Mouse (Mus musculus) C2C12 (cell line): ENCODE measurements around the gene Arhgef7. TPM values are rescaled to one million over a fixed set of nuclear protein-coding genes. Genes with fewer than 3 reads are reported as not detected.

ENCODE experiments used
- H3K27me3 ChIP-seq: one replicate; pipeline ENCODE4 v1.6.1; 2011; ENCODE audit not compliant: control insufficient read depth, insufficient read depth, insufficient read length
- H3K36me3 ChIP-seq: one replicate; pipeline ENCODE4 v1.6.1; 2011; ENCODE audit not compliant: control insufficient read depth, insufficient read depth
- H3K4me3 ChIP-seq: one replicate; pipeline ENCODE4 v1.5.1; 2011; ENCODE audit warnings: mild to moderate bottlenecking, control low read depth; ENCODE audit not compliant: poor library complexity, insufficient read depth, severe bottlenecking
- H3K79me2 ChIP-seq: one replicate; pipeline ENCODE4 v1.6.1; 2011; ENCODE audit not compliant: control insufficient read depth, insufficient read depth
- H3K79me3 ChIP-seq: one replicate; pipeline ENCODE4 v1.6.1; 2011; ENCODE audit warnings: low read depth, control low read depth
- H3ac ChIP-seq: one replicate; pipeline ENCODE3; 2011; ENCODE audit warnings: low read depth; ENCODE audit not compliant: control insufficient read depth, insufficient read length
- CEBPB ChIP-seq: IDR thresholded peaks from one replicate; pipeline ENCODE4 v1.6.1; 2011; ENCODE audit warnings: low read depth, mild to moderate bottlenecking, control low read depth, moderate library complexity
- CTCF ChIP-seq: IDR thresholded peaks from one replicate; pipeline ENCODE4 v1.5.1; 2011; ENCODE audit not compliant: control insufficient read depth, insufficient read depth, insufficient read length
- FOSL1 ChIP-seq: IDR thresholded peaks from one replicate; pipeline ENCODE4 v1.8.0; 2011; ENCODE audit warnings: mild to moderate bottlenecking, low read length; ENCODE audit not compliant: poor library complexity, insufficient read depth, severe bottlenecking
- MAX ChIP-seq: IDR thresholded peaks from one replicate; pipeline ENCODE4 v1.6.1; 2011; ENCODE audit warnings: mild to moderate bottlenecking, control low read depth
- MYOD1 ChIP-seq: IDR thresholded peaks from one replicate; pipeline ENCODE4 v1.6.1; 2011; ENCODE audit warnings: low read depth; ENCODE audit not compliant: control insufficient read depth, insufficient read length
- MYOG ChIP-seq: IDR thresholded peaks from one replicate; pipeline ENCODE4 v1.6.1; 2011; ENCODE audit not compliant: control insufficient read depth, insufficient read length; ENCODE audit errors: extremely low read depth
- USF1 ChIP-seq: IDR thresholded peaks from one replicate; pipeline ENCODE4 v1.6.1; 2011; ENCODE audit warnings: low read depth, mild to moderate bottlenecking, control low read depth, moderate library complexity
- polyA plus RNA-seq: library from polyadenylated mRNA; unstranded; fragments of >200 nt; fragmentation: generic; extraction: Trizol; gene quantifications from one replicate; pipeline ENCODE4 v1.2.1, GENCODE M21; 2012; ENCODE audit warnings: missing spikeins

Arhgef7 gene
- polyA plus RNA-seq, 1 experiment, result 16.8 TPM

DNA sequence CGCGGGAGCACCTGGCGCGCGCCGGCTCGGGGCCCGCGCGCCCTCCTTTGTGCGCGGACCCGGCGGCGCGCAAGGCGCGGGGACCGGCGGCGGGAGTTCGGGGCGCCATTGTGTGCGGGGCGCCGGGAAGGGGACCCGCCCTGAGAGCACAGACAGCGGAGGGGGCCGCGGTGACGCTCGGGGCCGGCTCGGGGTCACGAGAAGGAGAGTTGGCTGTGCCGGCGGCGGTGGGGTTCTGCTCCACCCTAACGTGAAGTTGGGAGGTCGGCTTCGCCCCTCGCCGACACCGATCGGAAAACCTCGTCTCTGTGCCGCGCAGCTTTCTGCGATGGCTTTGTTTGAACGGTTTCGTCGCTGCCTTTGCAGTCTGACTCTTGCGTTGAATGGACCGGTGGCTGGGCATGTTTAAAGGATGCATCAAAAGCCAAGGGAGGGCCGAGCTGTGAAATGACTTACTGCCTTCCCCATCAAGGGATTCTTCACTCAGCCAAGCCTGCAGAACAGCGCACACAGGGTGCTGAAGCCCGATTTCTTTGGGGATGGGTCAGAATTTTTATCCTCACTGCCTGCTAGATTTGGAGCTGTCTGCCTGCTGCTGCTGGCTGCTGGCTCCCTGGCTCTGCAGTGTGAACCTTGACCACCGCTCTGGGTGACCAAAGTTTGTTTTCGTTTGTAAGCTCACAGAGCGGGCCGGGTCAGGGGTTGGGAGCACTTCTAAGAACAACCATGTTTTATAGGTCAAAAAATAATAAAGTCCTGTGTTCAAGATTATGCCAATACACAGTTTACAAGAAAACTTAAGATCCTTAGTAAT, 1.2 kb downstream of the Arhgef7 start:
- no peaks in the 10 kb centered on the region for H3K36me3 ChIP-seq
- no peaks in the 10 kb centered on the region for H3K79me3 ChIP-seq
- H3ac ChIP-seq, result no peak overlapping the region
- no peak for TF ChIP-seq MAX
- TF ChIP-seq CTCF, result no peak
- TF ChIP-seq MYOD1, result no peak
- no peak for TF ChIP-seq MYOG
- no peak for TF ChIP-seq USF1
- TF ChIP-seq CEBPB, result no peak
- no peak for TF ChIP-seq FOSL1
- H3K79me2 ChIP-seq, result no peaks in the 10 kb centered on the region
- H3K27me3 ChIP-seq, result peaks cover 84% of the 10 kb centered on the region
- H3K4me3 ChIP-seq, result no peak overlapping the region

DNA sequence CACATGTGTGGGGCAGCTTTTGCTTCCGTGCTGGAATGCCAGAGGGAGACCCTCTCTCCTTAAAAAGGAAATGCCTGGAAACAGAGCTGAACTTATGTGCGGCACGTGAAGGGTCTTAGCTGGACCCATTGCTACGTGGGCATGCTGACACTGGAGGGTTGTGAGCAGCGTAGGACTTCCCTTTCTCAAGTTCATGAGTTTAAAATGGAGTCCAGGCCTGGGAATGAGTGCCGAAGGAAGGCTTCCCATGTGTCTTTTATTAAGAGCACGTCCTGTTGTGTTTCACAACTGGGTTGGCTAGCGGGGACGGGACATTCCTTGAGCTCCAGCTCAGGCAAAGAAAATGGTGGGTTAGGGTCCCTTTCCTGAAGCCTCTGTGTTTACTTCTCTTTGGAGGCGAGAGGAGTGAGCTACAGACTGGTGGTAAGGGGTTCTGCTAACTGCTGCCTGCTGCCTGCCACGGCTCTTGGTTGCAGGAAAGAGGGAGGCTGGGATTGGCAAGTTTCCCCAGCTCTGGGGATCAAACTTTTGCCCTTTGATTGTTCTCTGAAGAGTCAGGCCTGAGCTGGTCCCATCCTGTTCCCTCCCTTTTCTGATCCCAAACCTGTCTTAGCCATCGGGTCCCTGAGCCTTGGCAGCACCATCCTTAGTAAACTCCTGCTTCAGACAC, 2.9 kb downstream of the Arhgef7 start:
- H3ac ChIP-seq, result no peak overlapping the region
- no peak overlapping the region for H3K4me3 ChIP-seq
- H3K27me3 ChIP-seq, result peaks cover 86% of the 10 kb centered on the region
- no peaks in the 10 kb centered on the region for H3K79me2 ChIP-seq
- TF ChIP-seq MYOG, result no peak
- no peak for TF ChIP-seq CTCF
- TF ChIP-seq USF1, result no peak
- TF ChIP-seq CEBPB, result no peak
- no peak for TF ChIP-seq MAX
- H3K36me3 ChIP-seq, result no peaks in the 10 kb centered on the region
- H3K79me3 ChIP-seq, result no peaks in the 10 kb centered on the region

DNA sequence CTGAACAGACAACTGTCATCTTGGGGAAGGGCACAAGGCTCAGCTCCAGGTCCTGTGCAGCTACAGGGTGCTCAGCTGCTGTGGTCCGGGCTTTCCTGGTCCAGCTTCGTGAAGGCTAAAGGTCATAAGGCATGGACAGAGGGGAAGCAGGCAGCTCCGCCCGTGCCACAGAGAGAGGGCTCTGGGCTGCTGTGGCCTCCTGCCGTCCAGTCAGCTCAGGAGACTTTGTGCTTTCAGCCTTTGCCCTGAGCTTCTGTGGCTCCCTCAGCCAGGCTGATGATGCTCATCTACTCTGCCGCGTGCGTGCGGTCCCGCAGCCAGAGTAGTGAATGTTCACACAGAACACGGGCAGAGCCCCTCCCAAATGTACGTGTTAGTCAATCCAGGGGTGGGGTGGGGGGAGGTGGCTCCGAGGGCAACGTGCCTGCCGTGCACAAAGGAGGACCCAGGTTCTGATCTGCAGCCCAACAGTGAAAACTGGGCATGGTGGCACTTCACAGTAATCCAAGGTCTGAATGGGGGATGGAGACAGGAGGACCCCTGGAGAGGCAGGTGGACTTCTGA, 8.2 kb downstream of the Arhgef7 start:
- Histone ChIP-seq H3K79me2 (no peaks in the 10 kb centered on the region), H3ac (no peak overlapping the region), H3K27me3 (peaks cover 74% of the 10 kb centered on the region), H3K36me3 (no peaks in the 10 kb centered on the region), H3K4me3 (no peak overlapping the region), H3K79me3 (no peaks in the 10 kb centered on the region)
- TF ChIP-seq USF1, result no peak
- no peak for TF ChIP-seq CTCF
- TF ChIP-seq MYOD1, result no peak
- no peak for TF ChIP-seq CEBPB
- TF ChIP-seq MYOG, result no peak
- no peak for TF ChIP-seq MAX
- TF ChIP-seq FOSL1, result no peak

DNA sequence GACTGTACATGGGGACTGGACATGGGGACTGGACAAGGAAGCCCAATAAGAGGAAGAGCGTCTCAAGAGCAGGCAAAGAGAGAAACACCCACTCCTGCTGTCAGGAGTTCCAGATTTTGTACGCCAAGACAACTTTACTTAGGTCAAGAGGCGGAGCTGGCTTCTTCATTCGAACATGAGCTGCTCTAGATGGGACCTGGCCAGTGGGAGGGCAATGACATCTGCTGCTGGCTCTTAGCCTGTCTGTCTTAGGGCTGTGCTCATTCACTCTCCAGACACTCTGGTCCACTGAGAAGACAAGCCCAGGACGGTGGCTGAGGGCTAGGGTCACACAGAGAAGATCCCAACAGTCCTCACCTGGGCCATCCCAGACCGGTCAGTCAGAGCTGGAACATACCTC, 9.6 kb downstream of the Arhgef7 start:
- Histone ChIP-seq H3K4me3 (no peak overlapping the region), H3K79me3 (no peaks in the 10 kb centered on the region), H3K27me3 (peaks cover 77% of the 10 kb centered on the region), H3ac (no peak overlapping the region), H3K36me3 (no peaks in the 10 kb centered on the region), H3K79me2 (no peaks in the 10 kb centered on the region)
- TF ChIP-seq USF1 (no peak), CTCF (no peak), MAX (no peak), MYOG (no peak), CEBPB (no peak), MYOD1 (no peak), FOSL1 (no peak)

DNA sequence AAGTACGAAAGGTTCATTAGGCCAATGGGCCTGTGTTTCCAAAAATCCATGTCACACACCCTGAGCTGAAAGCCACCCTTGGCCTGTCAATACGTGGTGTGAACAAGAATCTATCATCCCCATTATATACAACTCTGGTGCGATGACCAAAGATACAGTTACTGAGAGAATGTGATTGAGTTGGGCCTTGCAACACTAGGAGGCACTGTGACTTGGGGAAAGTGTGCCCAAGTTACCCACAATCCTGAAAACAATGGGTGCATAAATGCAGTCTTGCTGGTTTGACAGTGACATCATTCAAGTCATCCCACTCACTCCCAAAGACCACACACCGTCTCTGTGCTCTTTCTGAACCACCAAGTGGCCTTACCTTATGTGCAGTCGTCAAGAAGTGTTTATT, 11.6 kb downstream of the Arhgef7 start:
- TF ChIP-seq FOSL1 (no peak), MAX (no peak), MYOG (no peak), USF1 (no peak), CTCF (no peak), MYOD1 (no peak), CEBPB (no peak)
- Histone ChIP-seq H3K79me2 (no peaks in the 10 kb centered on the region), H3K79me3 (no peaks in the 10 kb centered on the region), H3K27me3 (peaks cover 81% of the 10 kb centered on the region), H3ac (no peak overlapping the region), H3K36me3 (no peaks in the 10 kb centered on the region), H3K4me3 (no peak overlapping the region)
